10 mouse cellular contexts compared by ENCODE assay signal in genomic region chr7:40762520-40762919, GRCm38 (mm10).
A peak's percentile ranks its signal among the peaks of the same experiment; 100 is the strongest.
DNase-seq lines count a peak whose midpoint lies in the region; ATAC-seq lines count a peak whose summit lies in the region.
"Had no signal": no experiment of that assay in that cellular context is flagged by ENCODE, and none has a peak within 500 bp of the region (broad histone marks: within the 10 kb centered on the region; RNA-seq: fewer than 3 reads in every experiment).

No protein-coding gene starts in this region.

- no peaks in the 10 kb centered on the region for H3K27me3 ChIP-seq in midbrain, embryonic 13.5 days
- H3K27me3 ChIP-seq: stomach, embryonic 15.5 days had no signal

- no peak overlapping the region for H3K4me3 ChIP-seq in midbrain, embryonic 13.5 days (replicated peaks)
- H3K4me3 ChIP-seq: stomach, embryonic 15.5 days had no signal

- 17% methylated on average over 5 of the region's 5 CpGs for WGBS in midbrain, embryonic 13.5 days

- peak; percentile 66 for ATAC-seq in midbrain, embryonic 13.5 days

- no peak overlapping the region for H3K9ac ChIP-seq in midbrain, embryonic 13.5 days (replicated peaks)
- H3K9ac ChIP-seq: liver, embryonic 14.5 days; stomach, embryonic 15.5 days had no signal

- H3K4me2 ChIP-seq in midbrain, embryonic 13.5 days (replicated peaks) = no peak overlapping the region
- H3K4me2 ChIP-seq: stomach, embryonic 15.5 days had no signal

- no peak overlapping the region for H3K27ac ChIP-seq in midbrain, embryonic 13.5 days
- H3K27ac ChIP-seq: liver, embryonic 14.5 days; stomach, embryonic 15.5 days had no signal

- no peaks in the 10 kb centered on the region for H3K9me3 ChIP-seq in midbrain, embryonic 13.5 days
- H3K9me3 ChIP-seq: stomach, embryonic 15.5 days had no signal

- no peaks in the 10 kb centered on the region for H3K36me3 ChIP-seq in midbrain, embryonic 13.5 days
- H3K36me3 ChIP-seq: stomach, embryonic 15.5 days had no signal

- peak; percentile 2 for DNase-seq in cerebellum, adult 9-11 months
- no peak for DNase-seq in cerebellum, adult 9-10 months
- peak; percentile 41 for DNase-seq in ES-CJ7 (ENCODE audit: low read depth, low spot score)
- DNase-seq in forelimb bud, embryonic 11.5 days (ENCODE audit: low read depth, low spot score) = peak; percentile 57
- DNase-seq in kidney, postnatal 4 days = peak; percentile 58 to 69
- no peak for DNase-seq in urinary bladder, postnatal 14 days (ENCODE audit: low spot score)
- DNase-seq in thymus, postnatal 4 days = no peak

- H3K4me1 ChIP-seq in midbrain, embryonic 13.5 days (replicated peaks) = peaks cover 3% of the 10 kb centered on the region; the same call in 1 of the 2 replicates
- H3K4me1 ChIP-seq: stomach, embryonic 15.5 days had no signal

Comparison
In these comparisons a context has a peak if more than half of its experiments do, and no peak if none do; other contexts are left out.
1. DNase-seq: peak in cerebellum, adult 9-11 months (single experiment), ES-CJ7 (single experiment), forelimb bud, embryonic 11.5 days (single experiment) and kidney, postnatal 4 days (2 of 2); none in cerebellum, adult 9-10 months (single experiment), urinary bladder, postnatal 14 days (single experiment) and thymus, postnatal 4 days (single experiment).